Comparison of ENCODE assay signal across 9 mouse cellular contexts in the genomic region with DNA sequence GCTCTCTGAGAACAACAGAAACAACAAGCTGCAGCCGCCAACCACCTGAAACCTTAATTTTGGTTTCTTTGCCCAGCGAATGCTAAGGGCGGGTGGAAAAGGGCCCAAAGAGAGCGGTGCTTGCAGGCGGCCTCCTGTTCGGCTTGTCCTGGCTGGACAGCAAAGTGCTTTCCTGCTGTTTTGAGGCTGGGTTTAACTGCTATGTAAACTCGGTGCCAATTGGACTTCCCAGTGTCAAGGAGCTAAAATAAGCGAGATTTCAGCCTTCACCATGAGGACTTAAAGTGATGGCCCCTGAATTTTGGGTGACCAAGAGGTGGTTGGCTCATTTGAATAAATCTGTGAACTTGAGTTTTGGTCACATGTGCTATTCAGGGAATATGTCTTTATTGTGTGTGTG.
A peak's percentile ranks its signal among the peaks of the same experiment; 100 is the strongest.
DNase-seq lines count a peak whose midpoint lies in the region; ATAC-seq and TF ChIP-seq lines count a peak whose summit lies in the region.
"Had no signal": no experiment of that assay in that cellular context is flagged by ENCODE, and none has a peak within 500 bp of the region (broad histone marks: within the 10 kb centered on the region; RNA-seq: fewer than 3 reads in every experiment).

No protein-coding gene starts in this region.

- H3K4me2 ChIP-seq in hindbrain, embryonic 11.5 days (replicated peaks; ENCODE audit: low read depth, low read length), result peak overlapping the region; percentile 25
- H3K4me2 ChIP-seq in midbrain, embryonic 13.5 days (replicated peaks), result peak overlapping the region; percentile 85

- no peak for DNase-seq in heart, embryonic 10.5 days (ENCODE audit: low spot score)
- DNase-seq in heart, adult 11 months, result no peak
- no peak for DNase-seq in hindbrain, embryonic 11.5 days (ENCODE audit: low spot score)
- DNase-seq in B cell, adult 2 months, result no peak
- no peak for DNase-seq in left cerebral cortex, postnatal 4 days
- DNase-seq in adrenal gland, postnatal 25 days, result no peak
- DNase-seq: right cerebral cortex, postnatal 4 days had no signal

- ATAC-seq in hindbrain, embryonic 11.5 days (ENCODE audit: low FRiP score), result no peak
- no peak for ATAC-seq in midbrain, embryonic 13.5 days

- intact Hi-C loops in left cerebral cortex, postnatal 4 days (cut with DNase I), result no loop called here

- no peak overlapping the region for H3K4me3 ChIP-seq in heart, embryonic 10.5 days
- no peak overlapping the region for H3K4me3 ChIP-seq in ES-Bruce4 (ENCODE audit: low read depth, low read length)
- no peak overlapping the region; the same call in 1 of the 2 replicates for H3K4me3 ChIP-seq in hindbrain, embryonic 11.5 days (ENCODE audit: low read depth, low read length)
- peak overlapping the region; percentile 83 for H3K4me3 ChIP-seq in midbrain, embryonic 13.5 days (replicated peaks)

- H3K9me3 ChIP-seq in heart, embryonic 10.5 days, result no peaks in the 10 kb centered on the region
- no peaks in the 10 kb centered on the region for H3K9me3 ChIP-seq in ES-Bruce4 (replicated peaks; ENCODE audit: control insufficient read depth, insufficient read depth, low read length, poor library complexity, severe bottlenecking)
- no peaks in the 10 kb centered on the region for H3K9me3 ChIP-seq in hindbrain, embryonic 11.5 days (ENCODE audit: control insufficient read depth, low read length)
- no peaks in the 10 kb centered on the region for H3K9me3 ChIP-seq in midbrain, embryonic 13.5 days

- no peak for TF ChIP-seq CTCF in ES-Bruce4 (IDR thresholded peaks at IDR 0.05; ENCODE audit: low read depth, low read length)

- 37% methylated on average over 8 of the region's 8 CpGs for WGBS in heart, embryonic 10.5 days
- WGBS in hindbrain, embryonic 11.5 days, result 26% methylated on average over 8 of the region's 8 CpGs
- 25% methylated on average over 8 of the region's 8 CpGs for WGBS in midbrain, embryonic 13.5 days

- no peaks in the 10 kb centered on the region for H3K36me3 ChIP-seq in heart, embryonic 10.5 days
- H3K36me3 ChIP-seq in ES-Bruce4 (ENCODE audit: control insufficient read depth, insufficient read depth, low read length, poor library complexity, severe bottlenecking), result no peaks in the 10 kb centered on the region
- H3K36me3 ChIP-seq in hindbrain, embryonic 11.5 days (ENCODE audit: control insufficient read depth, insufficient read depth, low read length), result no peaks in the 10 kb centered on the region
- H3K36me3 ChIP-seq in midbrain, embryonic 13.5 days, result no peaks in the 10 kb centered on the region

- no peak for TF ChIP-seq POLR2A in ES-Bruce4 (IDR thresholded peaks at IDR 0.05; ENCODE audit: insufficient read depth, low read length)

- no peak for TF ChIP-seq EP300 in ES-Bruce4 (IDR thresholded peaks at IDR 0.05; ENCODE audit: insufficient read depth, low read depth, low read length)

- H3K9ac ChIP-seq in ES-Bruce4 (ENCODE audit: low read depth, poor library complexity, severe bottlenecking), result 0 out of 2 replicates have a peak overlapping the region, but pooled peaks have one; percentile 0
- H3K9ac ChIP-seq in hindbrain, embryonic 11.5 days (ENCODE audit: low read depth, low read length), result no peak overlapping the region
- peak overlapping the region; percentile 100 for H3K9ac ChIP-seq in midbrain, embryonic 13.5 days (replicated peaks)

- H3K27ac ChIP-seq in heart, embryonic 10.5 days, result peak overlapping the region; percentile 56; the same call in 1 of the 2 replicates
- H3K27ac ChIP-seq in ES-Bruce4 (ENCODE audit: insufficient read depth, low read length), result no peak overlapping the region
- H3K27ac ChIP-seq in hindbrain, embryonic 11.5 days (ENCODE audit: low read depth, low read length), result no peak overlapping the region
- H3K27ac ChIP-seq in midbrain, embryonic 13.5 days, result peak overlapping the region; percentile 100; the same call in 1 of the 2 replicates

- H3K27me3 ChIP-seq in heart, embryonic 10.5 days (ENCODE audit: insufficient read depth, poor library complexity, severe bottlenecking), result no peaks in the 10 kb centered on the region
- H3K27me3 ChIP-seq in ES-Bruce4 (ENCODE audit: control insufficient read depth, insufficient read depth, low read length, poor library complexity, severe bottlenecking), result no peaks in the 10 kb centered on the region
- H3K27me3 ChIP-seq in hindbrain, embryonic 11.5 days (ENCODE audit: control insufficient read depth, insufficient read depth, low read length), result no peaks in the 10 kb centered on the region
- peaks cover 18% of the 10 kb centered on the region for H3K27me3 ChIP-seq in midbrain, embryonic 13.5 days

- peaks cover 86% of the 10 kb centered on the region for H3K4me1 ChIP-seq in heart, embryonic 10.5 days
- peaks cover 4% of the 10 kb centered on the region for H3K4me1 ChIP-seq in ES-Bruce4 (ENCODE audit: control insufficient read depth, insufficient read depth, low read length)
- peaks cover 24% of the 10 kb centered on the region for H3K4me1 ChIP-seq in hindbrain, embryonic 11.5 days (replicated peaks; ENCODE audit: control insufficient read depth, insufficient read depth, low read length)
- H3K4me1 ChIP-seq in midbrain, embryonic 13.5 days (replicated peaks), result peaks cover 96% of the 10 kb centered on the region

Comparison
In these comparisons a context has a peak if more than half of its experiments do, and no peak if none do; other contexts are left out.
1. H3K27ac ChIP-seq: peak in heart, embryonic 10.5 days (single experiment) and midbrain, embryonic 13.5 days (single experiment); none in ES-Bruce4 (single experiment) and hindbrain, embryonic 11.5 days (single experiment).